ENCODE assay signal across 12 mouse cellular contexts in genomic region chrX:11893606-11894279, GRCm38 (mm10).
A peak's percentile ranks its signal among the peaks of the same experiment; 100 is the strongest.
DNase-seq lines count a peak whose midpoint lies in the region; ATAC-seq and TF ChIP-seq lines count a peak whose summit lies in the region.
"Had no signal": no experiment of that assay in that cellular context is flagged by ENCODE, and none has a peak within 500 bp of the region (broad histone marks: within the 10 kb centered on the region; RNA-seq: fewer than 3 reads in every experiment).

No protein-coding gene starts in this region.

- TF ChIP-seq RAD21 in MEL (IDR thresholded peaks at IDR 0.05; ENCODE audit: low read depth, low read length): no peak; the same call in 1 of the 2 replicates

- H3K4me1 ChIP-seq in forebrain, embryonic 14.5 days (ENCODE audit: control insufficient read depth, insufficient read depth, low read length): no peaks in the 10 kb centered on the region; the same call in 1 of the 2 replicates
- H3K4me1 ChIP-seq in forebrain, embryonic 10.5 days: peaks cover 22% of the 10 kb centered on the region
- peaks cover 6% of the 10 kb centered on the region; the same call in 1 of the 2 replicates for H3K4me1 ChIP-seq in lung, embryonic 16.5 days (replicated peaks; ENCODE audit: control insufficient read depth, insufficient read depth, low read length)
- peaks cover 2 to 15% of the 10 kb centered on the region in 2 experiments for H3K4me1 ChIP-seq in MEL (ENCODE audit: control insufficient read depth in 1 of 2, insufficient read depth in 2 of 2, low read length in 2 of 2)

- TF ChIP-seq EP300 in MEL (IDR thresholded peaks at IDR 0.05; ENCODE audit: low read depth in 1 of 2, low read length in 2 of 2): peak; percentile 72 to 86

- TF ChIP-seq CTCF in MEL (IDR thresholded peaks at IDR 0.05 in 2 of 3, conservative IDR thresholded peaks at IDR 0.05 in 1 of 3; ENCODE audit: control insufficient read depth in 1 of 3, insufficient read depth in 1 of 3, low read depth in 2 of 3, low read length in 3 of 3, poor library complexity in 1 of 3, severe bottlenecking in 1 of 3): no peak

- no peaks in the 10 kb centered on the region for H3K79me2 ChIP-seq in MEL (ENCODE audit: control insufficient read depth, insufficient read depth, low read length, poor library complexity)

- H3K27me3 ChIP-seq in forebrain, embryonic 14.5 days (replicated peaks; ENCODE audit: control insufficient read depth, insufficient read depth, low read length): no peaks in the 10 kb centered on the region; the same call in 1 of the 2 replicates
- peaks cover 99% of the 10 kb centered on the region for H3K27me3 ChIP-seq in forebrain, embryonic 10.5 days (ENCODE audit: poor library complexity, severe bottlenecking)
- no peaks in the 10 kb centered on the region for H3K27me3 ChIP-seq in lung, embryonic 16.5 days (ENCODE audit: control insufficient read depth, insufficient read depth, low read depth, low read length)
- H3K27me3 ChIP-seq in MEL (ENCODE audit: control insufficient read depth in 1 of 2, insufficient read depth in 2 of 2, low read length in 2 of 2): no peaks in the 10 kb centered on the region

- H3K9me3 ChIP-seq in forebrain, embryonic 14.5 days (replicated peaks; ENCODE audit: control insufficient read depth, low read length): no peaks in the 10 kb centered on the region
- H3K9me3 ChIP-seq in forebrain, embryonic 10.5 days: no peaks in the 10 kb centered on the region
- no peaks in the 10 kb centered on the region for H3K9me3 ChIP-seq in lung, embryonic 16.5 days (ENCODE audit: control insufficient read depth, low read length)
- H3K9me3 ChIP-seq in MEL (replicated peaks; ENCODE audit: insufficient read depth, low read length): no peaks in the 10 kb centered on the region
- H3K9me3 ChIP-seq: limb, embryonic 15.5 days had no signal

- no peak overlapping the region for H3K27ac ChIP-seq in forebrain, embryonic 14.5 days (ENCODE audit: low read depth, low read length)
- no peak overlapping the region for H3K27ac ChIP-seq in forebrain, embryonic 10.5 days
- no peak overlapping the region for H3K27ac ChIP-seq in lung, embryonic 16.5 days (ENCODE audit: low read length)
- peak overlapping the region; percentile 41 for H3K27ac ChIP-seq in MEL (ENCODE audit: control insufficient read depth, low read depth, low read length)
- H3K27ac ChIP-seq: limb, embryonic 15.5 days had no signal

- WGBS in forebrain, embryonic 14.5 days: 50% methylated on average over 9 of the region's 10 CpGs
- WGBS in forebrain, embryonic 10.5 days: 64% methylated on average over 10 of the region's 10 CpGs
- 26% methylated on average over 10 of the region's 10 CpGs for WGBS in lung, embryonic 16.5 days

- TF ChIP-seq POLR2A in MEL (IDR thresholded peaks at IDR 0.05; ENCODE audit: control insufficient read depth in 1 of 2, insufficient read depth in 1 of 2, low read depth in 1 of 2, low read length in 2 of 2, poor library complexity in 1 of 2): no peak

- no peak overlapping the region for H3K9ac ChIP-seq in forebrain, embryonic 14.5 days (ENCODE audit: low read length)
- H3K9ac ChIP-seq in lung, embryonic 16.5 days (ENCODE audit: low read length): no peak overlapping the region
- peak overlapping the region; percentile 39 for H3K9ac ChIP-seq in MEL (ENCODE audit: control insufficient read depth, low read depth, low read length, poor library complexity, severe bottlenecking)
- H3K9ac ChIP-seq: limb, embryonic 15.5 days had no signal

- H3K36me3 ChIP-seq in forebrain, embryonic 14.5 days (ENCODE audit: control insufficient read depth, insufficient read depth, low read length): no peaks in the 10 kb centered on the region
- H3K36me3 ChIP-seq in forebrain, embryonic 10.5 days (replicated peaks): no peaks in the 10 kb centered on the region
- no peaks in the 10 kb centered on the region for H3K36me3 ChIP-seq in lung, embryonic 16.5 days (ENCODE audit: control insufficient read depth, insufficient read depth, low read length)
- H3K36me3 ChIP-seq in MEL (ENCODE audit: control insufficient read depth in 1 of 2, insufficient read depth in 2 of 2, low read length in 2 of 2): peaks cover 0 to 9% of the 10 kb centered on the region in 2 experiments; a peak in 2 of 4 replicates
- H3K36me3 ChIP-seq: limb, embryonic 15.5 days had no signal

- DNase-seq in forebrain, embryonic 14.5 days (ENCODE audit: low spot score): peak; percentile 40
- DNase-seq in forebrain, embryonic 10.5 days (ENCODE audit: extremely low spot score, low spot score): no peak
- DNase-seq in lung, postnatal 25 days (ENCODE audit: low spot score): no peak
- peak; percentile 91 for DNase-seq in MEL (ENCODE audit: low read depth, low spot score)
- no peak for DNase-seq in adrenal gland, adult (ENCODE audit: inconsistent age in 2 of 2, low spot score in 1 of 2)
- no peak for DNase-seq in cerebellum, postnatal 10 days
- DNase-seq: cerebellum, adult 9-10 months; right cerebral cortex, postnatal 14 days had no signal

- no peak overlapping the region for H3K4me2 ChIP-seq in forebrain, embryonic 14.5 days (ENCODE audit: low read length)
- H3K4me2 ChIP-seq in lung, embryonic 16.5 days (ENCODE audit: low read depth, low read length): no peak overlapping the region
- H3K4me2 ChIP-seq: limb, embryonic 15.5 days had no signal

- no peak for ATAC-seq in forebrain, embryonic 14.5 days
- ATAC-seq in lung, embryonic 16.5 days (ENCODE audit: low read depth): peak; percentile 41; the same call in 1 of the 2 replicates
- ATAC-seq in megakaryocyte progenitor cell, adult 5-6 weeks (replicated peaks; ENCODE audit: poor library complexity): peak; percentile 95

- H3K4me3 ChIP-seq in forebrain, embryonic 14.5 days (ENCODE audit: low read depth, low read length): no peak overlapping the region
- H3K4me3 ChIP-seq in forebrain, embryonic 10.5 days: no peak overlapping the region
- H3K4me3 ChIP-seq in lung, embryonic 16.5 days (ENCODE audit: low read length): no peak overlapping the region
- peak overlapping the region; percentile 27 to 41; a peak in 3 of 4 replicates for H3K4me3 ChIP-seq in MEL (ENCODE audit: control insufficient read depth in 1 of 2, insufficient read depth in 1 of 2, low read depth in 2 of 2, low read length in 2 of 2)
- H3K4me3 ChIP-seq: limb, embryonic 15.5 days; myocyte had no signal

TF ChIP-seq in MEL, 35 proteins besides CTCF, POLR2A, EP300 and RAD21 (continues in another document):
- peak; percentile 86; the same call in 1 of the 2 replicates for TF ChIP-seq MEF2A (IDR thresholded peaks at IDR 0.05; ENCODE audit: extremely low read depth, insufficient replicate concordance, low read depth, low read length, poor library complexity, severe bottlenecking)
- no peak for TF ChIP-seq SMC3 (IDR thresholded peaks at IDR 0.05; ENCODE audit: low read depth, low read length)
- TF ChIP-seq TCF12 (IDR thresholded peaks at IDR 0.05; ENCODE audit: low read depth, low read length): peak; percentile 35
- TF ChIP-seq GABPA (IDR thresholded peaks at IDR 0.05; ENCODE audit: low read depth, low read length): no peak
- no peak for TF ChIP-seq USF1 (IDR thresholded peaks at IDR 0.05; ENCODE audit: low read depth, low read length)
- TF ChIP-seq POLR2AphosphoS5 (IDR thresholded peaks at IDR 0.05; ENCODE audit: borderline replicate concordance, low read depth, low read length): no peak
- no peak for TF ChIP-seq POLR2AphosphoS2 (IDR thresholded peaks at IDR 0.05; ENCODE audit: low read length)
- no peak for TF ChIP-seq ELF1 (IDR thresholded peaks at IDR 0.05; ENCODE audit: low read depth, low read length)
- TF ChIP-seq NRF1 (IDR thresholded peaks at IDR 0.05; ENCODE audit: insufficient read depth, low read depth, low read length, poor library complexity, severe bottlenecking): no peak
- no peak for TF ChIP-seq USF2 (IDR thresholded peaks at IDR 0.05; ENCODE audit: borderline replicate concordance in 1 of 2, insufficient read depth in 1 of 2, low read depth in 1 of 2, low read length in 2 of 2)
- TF ChIP-seq RCOR1 (IDR thresholded peaks at IDR 0.05; ENCODE audit: low read depth, low read length): peak; percentile 67
- TF ChIP-seq MAZ (IDR thresholded peaks at IDR 0.05; ENCODE audit: low read depth, low read length): peak; percentile 100
- peak; percentile 78 for TF ChIP-seq GATA1 (IDR thresholded peaks at IDR 0.05; ENCODE audit: low read depth, low read length)
- no peak for TF ChIP-seq UBTF (IDR thresholded peaks at IDR 0.05; ENCODE audit: borderline replicate concordance, insufficient read depth, low read depth, low read length)
- TF ChIP-seq ETS1 (IDR thresholded peaks at IDR 0.05; ENCODE audit: low read depth, low read length): peak; percentile 84
- TF ChIP-seq JUND (IDR thresholded peaks at IDR 0.05; ENCODE audit: low read depth, low read length): no peak
- TF ChIP-seq CHD2 (IDR thresholded peaks at IDR 0.05; ENCODE audit: low read length): no peak
- no peak for TF ChIP-seq MYC (IDR thresholded peaks at IDR 0.05; ENCODE audit: low read depth, low read length)
- TF ChIP-seq CHD1 (IDR thresholded peaks at IDR 0.05; ENCODE audit: low read depth, low read length): no peak
- TF ChIP-seq SIN3A (IDR thresholded peaks at IDR 0.05; ENCODE audit: low read length): peak; percentile 86
- peak; percentile 40; the same call in 1 of the 2 replicates for TF ChIP-seq MAFK (IDR thresholded peaks at IDR 0.05; ENCODE audit: borderline replicate concordance, low read depth, low read length)
- no peak for TF ChIP-seq E2F4 (IDR thresholded peaks at IDR 0.05; ENCODE audit: borderline replicate concordance, low read depth, low read length)
- no peak for TF ChIP-seq ZKSCAN1 (IDR thresholded peaks at IDR 0.05; ENCODE audit: low read depth, low read length)
- 0 out of 2 replicates have a peak, but pooled peaks have one; percentile 26 for TF ChIP-seq BHLHE40 (IDR thresholded peaks at IDR 0.05; ENCODE audit: borderline replicate concordance, low read depth, low read length)
- no peak for TF ChIP-seq ZC3H11A (IDR thresholded peaks at IDR 0.05; ENCODE audit: low read depth, low read length)
- no peak for TF ChIP-seq TAL1 (IDR thresholded peaks at IDR 0.05; ENCODE audit: low read length)
- no peak for TF ChIP-seq MAX (IDR thresholded peaks at IDR 0.05; ENCODE audit: low read length)
- no peak for TF ChIP-seq NELFE (IDR thresholded peaks at IDR 0.05; ENCODE audit: low read depth, low read length)
- TF ChIP-seq MYB (IDR thresholded peaks at IDR 0.05; ENCODE audit: low read depth, low read length): peak; percentile 54; the same call in 1 of the 2 replicates
- no peak for TF ChIP-seq ZMIZ1 (IDR thresholded peaks at IDR 0.05; ENCODE audit: low read depth, low read length)
- TF ChIP-seq MXI1 (IDR thresholded peaks at IDR 0.05; ENCODE audit: low read depth, low read length): peak; percentile 45; the same call in 1 of the 2 replicates
- peak; percentile 34; the same call in 1 of the 2 replicates for TF ChIP-seq HCFC1 (IDR thresholded peaks at IDR 0.05; ENCODE audit: low read depth, low read length)
- TF ChIP-seq TBP (IDR thresholded peaks at IDR 0.05; ENCODE audit: low read depth, low read length): no peak
- no peak for TF ChIP-seq KAT2A (conservative IDR thresholded peaks at IDR 0.05; ENCODE audit: low read depth, low read length)

Comparison
In these comparisons a context has a peak if more than half of its experiments do, and no peak if none do; other contexts are left out.
1. DNase-seq: peak in forebrain, embryonic 14.5 days (single experiment) and MEL (single experiment); none in forebrain, embryonic 10.5 days (single experiment), lung, postnatal 25 days (single experiment), adrenal gland, adult (0 of 2) and cerebellum, postnatal 10 days (0 of 2).
2. H3K4me3 ChIP-seq: peak in MEL (2 of 2); none in forebrain, embryonic 14.5 days (single experiment), forebrain, embryonic 10.5 days (single experiment) and lung, embryonic 16.5 days (single experiment).